ENCODE assay signal across 8 mouse cellular contexts in genomic region chr2:26502299-26502862, GRCm38 (mm10). TPM values are rescaled to one million over a fixed set of nuclear protein-coding genes. Genes with fewer than 3 reads are reported as not detected.
A peak's percentile ranks its signal among the peaks of the same experiment; 100 is the strongest.
DNase-seq lines count a peak whose midpoint lies in the region; ATAC-seq and TF ChIP-seq lines count a peak whose summit lies in the region.

No protein-coding gene starts in this region.

- intact Hi-C loops in heart, postnatal 25 days (cut with DNase I): loop anchor here (2.0 kb wide), 1 partner anchor 26 kb away; no protein-coding TSS in a partner anchor

- H3K4me3 ChIP-seq in testis, adult 2 months (ENCODE audit: control insufficient read depth, low read depth, low read length): peak overlapping the region; percentile 77
- H3K4me3 ChIP-seq in embryonic facial prominence, embryonic 11.5 days (ENCODE audit: low read depth, low read length): peak overlapping the region; percentile 68
- peak overlapping the region; percentile 94 for H3K4me3 ChIP-seq in megakaryocyte, embryonic 14.5 days (replicated peaks)

- no peak for TF ChIP-seq CTCF in testis, adult 2 months (IDR thresholded peaks at IDR 0.05; ENCODE audit: control insufficient read depth, insufficient read depth, insufficient replicate concordance, low read depth, low read length)

- H3K27me3 ChIP-seq in testis, adult 2 months (ENCODE audit: control insufficient read depth, insufficient read depth, low read length): no peaks in the 10 kb centered on the region; the same call in 1 of the 2 replicates
- H3K27me3 ChIP-seq in embryonic facial prominence, embryonic 11.5 days (ENCODE audit: control insufficient read depth, insufficient read depth, low read length): no peaks in the 10 kb centered on the region
- H3K27me3 ChIP-seq in megakaryocyte, embryonic 14.5 days (replicated peaks): peaks cover 87% of the 10 kb centered on the region

- H3K4me1 ChIP-seq in testis, adult 2 months (ENCODE audit: control insufficient read depth, insufficient read depth, low read length): peaks cover 18% of the 10 kb centered on the region
- H3K4me1 ChIP-seq in embryonic facial prominence, embryonic 11.5 days (ENCODE audit: control insufficient read depth, insufficient read depth, low read length): peaks cover 14% of the 10 kb centered on the region
- H3K4me1 ChIP-seq in megakaryocyte, embryonic 14.5 days: peaks cover 87% of the 10 kb centered on the region

- no peaks in the 10 kb centered on the region for H3K36me3 ChIP-seq in testis, adult 2 months (ENCODE audit: control insufficient read depth, insufficient read depth, low read length)
- no peaks in the 10 kb centered on the region for H3K36me3 ChIP-seq in embryonic facial prominence, embryonic 11.5 days (replicated peaks; ENCODE audit: control insufficient read depth, insufficient read depth, low read depth, low read length)
- peaks cover 18% of the 10 kb centered on the region for H3K36me3 ChIP-seq in megakaryocyte, embryonic 14.5 days (replicated peaks; ENCODE audit: low read length)

- no peak for TF ChIP-seq POLR2A in testis, adult 2 months (IDR thresholded peaks at IDR 0.05; ENCODE audit: control insufficient read depth, low read depth, low read length)

- H3K4me2 ChIP-seq in embryonic facial prominence, embryonic 11.5 days (ENCODE audit: low read depth, low read length): peak overlapping the region; percentile 87

- WGBS in embryonic facial prominence, embryonic 11.5 days: 0% methylated on average over 33 of the region's 33 CpGs

- no peaks in the 10 kb centered on the region for H3K9me3 ChIP-seq in embryonic facial prominence, embryonic 11.5 days (replicated peaks; ENCODE audit: control insufficient read depth, low read length)
- no peaks in the 10 kb centered on the region for H3K9me3 ChIP-seq in megakaryocyte, embryonic 14.5 days

- no peak for DNase-seq in testis, postnatal 14 days (ENCODE audit: low spot score)
- DNase-seq in embryonic facial prominence, embryonic 11.5 days (ENCODE audit: low spot score): peak; percentile 69
- peak; percentile 63 for DNase-seq in heart, postnatal 25 days (ENCODE audit: low spot score)
- DNase-seq in layer of hippocampus, postnatal 36 days: peak; percentile 53 to 67
- peak; percentile 53 to 56 for DNase-seq in thymus, postnatal 10 days (ENCODE audit: low spot score in 2 of 2)
- DNase-seq in MN1 (ENCODE audit: low spot score): no peak

- H3K27ac ChIP-seq in testis, adult 2 months (ENCODE audit: control insufficient read depth, insufficient read depth, low read depth, low read length): no peak overlapping the region
- peak overlapping the region; percentile 59 for H3K27ac ChIP-seq in embryonic facial prominence, embryonic 11.5 days (replicated peaks; ENCODE audit: low read depth, low read length)

- peak overlapping the region; percentile 81 for H3K9ac ChIP-seq in embryonic facial prominence, embryonic 11.5 days (replicated peaks; ENCODE audit: low read length)

- ATAC-seq in embryonic facial prominence, embryonic 11.5 days (replicated peaks; ENCODE audit: insufficient number of reproducible peaks, low FRiP score, low TSS enrichment, low read depth): peak; percentile 21

RNA-seq across cellular contexts. Expression of gene Notch1, which starts 14.1 kb away (rescaled TPM):
- polyA plus RNA-seq in testis, adult 2 months (2012; rRNA removed): 3.0 TPM in 2 replicates
- polyA plus RNA-seq in embryonic facial prominence, embryonic 11.5 days (2014; fragmentation: Nextera tagmentation; extraction: Ambion mirVana): 17.2 and 17.7 TPM in 2 replicates
- 10 to 100 TPM; 27.5 to 32.3 TPM for total RNA-seq in heart, postnatal 25 days (2021)
- 10 to 100 TPM; 30.4 to 31.4 TPM for total RNA-seq in layer of hippocampus, postnatal 36 days (2021)
- 1.2 and 4.2 TPM in 2 replicates for polyA plus RNA-seq in megakaryocyte, embryonic 14.5 days (2012; ENCODE audit: insufficient read depth, low replicate concordance)

RNA-seq across cellular contexts. Expression of gene Sec16a, which starts 57.4 kb away (rescaled TPM):
- 58.1 and 58.6 TPM in 2 replicates for polyA plus RNA-seq in testis, adult 2 months (2012; rRNA removed)
- 30.4 and 33.3 TPM in 2 replicates for polyA plus RNA-seq in embryonic facial prominence, embryonic 11.5 days (2014; fragmentation: Nextera tagmentation; extraction: Ambion mirVana)
- total RNA-seq in heart, postnatal 25 days (2021): 10 to 100 TPM; 34.9 to 38.8 TPM
- total RNA-seq in layer of hippocampus, postnatal 36 days (2021): 10 to 100 TPM; 52.9 to 57.5 TPM
- polyA plus RNA-seq in megakaryocyte, embryonic 14.5 days (2012; ENCODE audit: insufficient read depth, low replicate concordance): 7.6 and 26.1 TPM in 2 replicates

Comparison
In these comparisons a context has a peak if more than half of its experiments do, and no peak if none do; other contexts are left out.
1. DNase-seq: peak in embryonic facial prominence, embryonic 11.5 days (single experiment), heart, postnatal 25 days (single experiment), layer of hippocampus, postnatal 36 days (2 of 2) and thymus, postnatal 10 days (2 of 2); none in testis, postnatal 14 days (single experiment) and MN1 (single experiment).
2. Peak in every context shown above with its lines, with median percentiles within 50 percentile points of each other: H3K4me3 ChIP-seq.